Mouse (Mus musculus) c-Kit-positive CD71-negative TER-119-negative erythroid progenitor cells, embryonic 14.5 days (primary cell): ENCODE results near the gene Fezf2.

ENCODE experiments used
- DNase-seq: peaks from one replicate; pipeline ENCODE4 v3.0.0-alpha.2; 2013; ENCODE audit warnings: low read depth

Fezf2 gene

GRCm38 (mm10) chr14:12342458-12343131 lies 5.4 kb downstream of the Fezf2 start:
- no peak for DNase-seq

- no peak for DNase-seq
Measured at GRCm38 (mm10) chr14:12341789-12342457, 6.1 kb downstream of the Fezf2 start.

GRCm38 (mm10) chr14:12341075-12341788 lies 6.8 kb downstream of the Fezf2 start:
- DNase-seq = no peak

- DNase-seq = no peak
Measured at GRCm38 (mm10) chr14:12340238-12341074, 7.5 kb downstream of the Fezf2 start.

- DNase-seq = no peak
Measured at GRCm38 (mm10) chr14:12338811-12339565, 9.0 kb downstream of the Fezf2 start.

- no peak for DNase-seq
Measured at GRCm38 (mm10) chr14:12337998-12338809, 9.8 kb downstream of the Fezf2 start.

- no peak for DNase-seq
Measured at GRCm38 (mm10) chr14:12337421-12337997, 10.5 kb downstream of the Fezf2 start.

GRCm38 (mm10) chr14:12334925-12335324 lies 13.1 kb downstream of the Fezf2 start:
- no peak for DNase-seq

GRCm38 (mm10) chr14:12333622-12334021 lies 14.4 kb downstream of the Fezf2 start:
- DNase-seq = no peak

GRCm38 (mm10) chr14:12303106-12303505 lies 44.9 kb downstream of the Fezf2 start:
- no peak for DNase-seq

- DNase-seq = no peak
Measured at GRCm38 (mm10) chr14:12300677-12301076, 47.3 kb downstream of the Fezf2 start.

- DNase-seq = no peak
Measured at GRCm38 (mm10) chr14:12300275-12300674, 47.7 kb downstream of the Fezf2 start.

GRCm38 (mm10) chr14:12299654-12300053 lies 48.3 kb downstream of the Fezf2 start:
- DNase-seq = no peak

GRCm38 (mm10) chr14:12299171-12299570 lies 48.8 kb downstream of the Fezf2 start:
- no peak for DNase-seq

- DNase-seq = no peak
Measured at GRCm38 (mm10) chr14:12296391-12296790, 51.6 kb downstream of the Fezf2 start.
